Mouse (Mus musculus) frontal cortex, postnatal 25 days (tissue): ENCODE data around the gene Pigk.

Experiments used
- DNase-seq, 2 experiments: peaks; one replicate each; pipeline ENCODE4 v3.0.0; 2022; ENCODE audit warnings: low spot score in 2 of 2

The Pigk gene

GRCm38 (mm10) chr3:152728238-152728637, 14.3 kb downstream of the Pigk start:
- no peak for DNase-seq

- no peak for DNase-seq
Measured at GRCm38 (mm10) chr3:152733011-152733410, 19.1 kb downstream of the Pigk start.

GRCm38 (mm10) chr3:152733513-152733912, 19.6 kb downstream of the Pigk start:
- no peak for DNase-seq

- DNase-seq, result no peak
Measured at GRCm38 (mm10) chr3:152734100-152734499, 20.2 kb downstream of the Pigk start.

GRCm38 (mm10) chr3:152735601-152736250, 21.8 kb downstream of the Pigk start:
- DNase-seq, result no peak

- DNase-seq, result no peak
Measured at GRCm38 (mm10) chr3:152744301-152744700, 30.4 kb downstream of the Pigk start.

GRCm38 (mm10) chr3:152745611-152746010, 31.7 kb downstream of the Pigk start:
- no peak for DNase-seq

- DNase-seq, result no peak
Measured at GRCm38 (mm10) chr3:152749461-152749871, 35.6 kb downstream of the Pigk start.

- no peak for DNase-seq
Measured at GRCm38 (mm10) chr3:152749881-152750280, 36.0 kb downstream of the Pigk start.

GRCm38 (mm10) chr3:152752911-152753310, 39.0 kb downstream of the Pigk start:
- DNase-seq, result no peak

- no peak for DNase-seq
Measured at GRCm38 (mm10) chr3:152753345-152753744, 39.4 kb downstream of the Pigk start.

GRCm38 (mm10) chr3:152753920-152754764, 40.2 kb downstream of the Pigk start:
- no peak for DNase-seq

GRCm38 (mm10) chr3:152755515-152755914, 41.6 kb downstream of the Pigk start:
- DNase-seq, result no peak

GRCm38 (mm10) chr3:152756896-152757295, 43.0 kb downstream of the Pigk start:
- no peak for DNase-seq

- DNase-seq, result no peak
Measured at GRCm38 (mm10) chr3:152757464-152758393, 43.8 kb downstream of the Pigk start.

GRCm38 (mm10) chr3:152758500-152759032, 44.7 kb downstream of the Pigk start:
- DNase-seq, result no peak

- peak; percentile 45 to 56 for DNase-seq
Measured at GRCm38 (mm10) chr3:152761116-152761515, 47.2 kb downstream of the Pigk start.

- DNase-seq, result no peak
Measured at GRCm38 (mm10) chr3:152761661-152762060, 47.8 kb downstream of the Pigk start.

GRCm38 (mm10) chr3:152762302-152762701, 48.4 kb downstream of the Pigk start:
- no peak for DNase-seq

- DNase-seq, result no peak
Measured at GRCm38 (mm10) chr3:152763139-152763882, 49.4 kb downstream of the Pigk start.
